Mouse (Mus musculus): ENCODE results near the gene Hoxd10. TPM values are rescaled to one million over a fixed set of nuclear protein-coding genes. Genes with fewer than 3 reads are reported as not detected.

Gene Hoxd10
- polyA plus RNA-seq, 1 experiment from 2014 or later: not detected

- Histone ChIP-seq H3K4me1 (ENCODE audit: control insufficient read depth, insufficient read depth, low read length) (0 out of 2 replicates have a peak, but pooled peaks cover 4% of the 10 kb centered on the region), H3K9ac (replicated peaks; ENCODE audit: low read length) (no peak overlapping the region), H3K27ac (replicated peaks; ENCODE audit: low read depth, low read length) (no peak overlapping the region), H3K4me2 (ENCODE audit: low read length) (no peak overlapping the region), H3K4me3 (replicated peaks; ENCODE audit: low read depth, low read length) (no peak overlapping the region), H3K9me3 (ENCODE audit: control insufficient read depth, low read length) (no peaks in the 10 kb centered on the region), H3K36me3 (ENCODE audit: control insufficient read depth, insufficient read depth, low read length) (no peaks in the 10 kb centered on the region), H3K27me3 (ENCODE audit: control insufficient read depth, insufficient read depth, low read length) (peaks cover 98% of the 10 kb centered on the region)
- 2% methylated on average over 16 of the region's 16 CpGs for WGBS
- DNase-seq (no peak), ATAC-seq (ENCODE audit: low FRiP score, low TSS enrichment) (no peak)
These were observed 19.3 kb downstream of the Hoxd10 start for GRCm38 (mm10) chr2:74710929-74711543.

GRCm38 (mm10) chr2:74711721-74712621 is 20.2 kb downstream of the Hoxd10 start, which contains the start of the genes Hoxd3 and Hoxd4:
Hoxd3 (plus strand) TSS chr2:74711927.
Hoxd4 (plus strand) TSS chr2:74711929.
- under 1% methylated on average over 65 of the region's 65 CpGs for WGBS
- Histone ChIP-seq H3K36me3 (ENCODE audit: control insufficient read depth, insufficient read depth, low read length) (no peaks in the 10 kb centered on the region), H3K27ac (replicated peaks; ENCODE audit: low read depth, low read length) (no peak within 1 kb of the TSS), H3K4me3 (replicated peaks; ENCODE audit: low read depth, low read length) (peak within 1 kb of the TSS; percentile 10; the same call in 1 of the 2 replicates), H3K4me1 (ENCODE audit: control insufficient read depth, insufficient read depth, low read length) (0 out of 2 replicates have a peak, but pooled peaks cover 4% of the 10 kb centered on the region), H3K9ac (replicated peaks; ENCODE audit: low read length) (no peak within 1 kb of the TSS), H3K27me3 (ENCODE audit: control insufficient read depth, insufficient read depth, low read length) (peaks cover 98% of the 10 kb centered on the region), H3K4me2 (ENCODE audit: low read length) (peak within 1 kb of the TSS; percentile 28), H3K9me3 (ENCODE audit: control insufficient read depth, low read length) (no peaks in the 10 kb centered on the region)
- DNase-seq: peak; percentile 56
- no peak for ATAC-seq (ENCODE audit: low FRiP score, low TSS enrichment)

DNA sequence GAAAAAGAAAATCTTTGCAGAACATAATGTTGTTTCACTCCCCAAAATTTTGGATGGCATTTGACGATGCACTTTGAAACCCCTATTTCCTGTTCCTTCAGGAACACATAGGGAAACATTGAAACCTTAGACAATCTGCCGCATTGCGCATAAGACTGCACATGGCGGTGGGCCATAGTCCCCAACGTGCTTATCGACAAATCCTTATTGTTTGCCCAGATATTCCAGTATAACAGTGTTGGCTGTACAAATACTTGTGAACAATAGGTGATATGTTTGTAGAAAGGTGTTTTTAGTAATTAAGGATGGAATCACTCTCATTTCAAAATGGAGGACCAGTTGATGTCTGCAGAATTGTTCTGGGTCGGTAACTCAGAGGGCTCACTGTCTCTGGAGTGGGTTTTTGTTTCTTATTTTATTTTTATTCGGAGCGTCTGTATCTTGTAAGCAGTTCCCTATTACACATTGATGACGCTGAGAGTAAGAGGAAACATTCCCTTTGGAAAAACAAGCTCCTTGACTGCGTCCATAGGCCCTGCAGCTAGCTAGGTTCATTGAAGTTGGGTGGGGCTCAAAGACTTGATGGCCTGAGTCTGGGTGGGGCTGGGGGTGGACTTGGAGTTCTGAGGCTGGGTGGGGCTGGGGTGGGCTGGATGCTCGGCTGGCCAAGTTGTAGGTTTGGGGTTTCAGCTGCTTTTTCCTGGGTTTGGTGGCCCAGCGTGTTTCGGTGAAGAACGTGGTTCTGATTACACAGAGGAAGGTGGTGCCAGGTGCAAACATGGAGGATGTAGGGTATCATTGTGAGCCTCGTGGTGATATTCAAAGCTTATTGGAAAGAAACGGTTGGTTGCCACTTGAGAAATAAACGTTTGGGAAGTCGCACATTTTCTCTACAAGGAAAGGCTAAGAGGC is 21.8 kb downstream of the Hoxd10 start:
- Histone ChIP-seq H3K27me3 (ENCODE audit: control insufficient read depth, insufficient read depth, low read length) (peaks cover 100% of the 10 kb centered on the region), H3K4me1 (ENCODE audit: control insufficient read depth, insufficient read depth, low read length) (0 out of 2 replicates have a peak, but pooled peaks cover 4% of the 10 kb centered on the region), H3K9ac (replicated peaks; ENCODE audit: low read length) (no peak overlapping the region), H3K9me3 (ENCODE audit: control insufficient read depth, low read length) (no peaks in the 10 kb centered on the region), H3K4me2 (ENCODE audit: low read length) (no peak overlapping the region), H3K4me3 (replicated peaks; ENCODE audit: low read depth, low read length) (no peak overlapping the region), H3K27ac (replicated peaks; ENCODE audit: low read depth, low read length) (no peak overlapping the region), H3K36me3 (ENCODE audit: control insufficient read depth, insufficient read depth, low read length) (no peaks in the 10 kb centered on the region)
- ATAC-seq (ENCODE audit: low FRiP score, low TSS enrichment) (no peak), DNase-seq (no peak)
- 3% methylated on average over 19 of the region's 19 CpGs for WGBS

GRCm38 (mm10) chr2:74714156-74714789 is 22.5 kb downstream of the Hoxd10 start:
- Histone ChIP-seq H3K9ac (replicated peaks; ENCODE audit: low read length) (no peak overlapping the region), H3K4me2 (ENCODE audit: low read length) (no peak overlapping the region), H3K27ac (replicated peaks; ENCODE audit: low read depth, low read length) (no peak overlapping the region), H3K27me3 (ENCODE audit: control insufficient read depth, insufficient read depth, low read length) (peaks cover 100% of the 10 kb centered on the region), H3K9me3 (ENCODE audit: control insufficient read depth, low read length) (no peaks in the 10 kb centered on the region), H3K36me3 (ENCODE audit: control insufficient read depth, insufficient read depth, low read length) (no peaks in the 10 kb centered on the region), H3K4me1 (ENCODE audit: control insufficient read depth, insufficient read depth, low read length) (0 out of 2 replicates have a peak, but pooled peaks cover 4% of the 10 kb centered on the region), H3K4me3 (replicated peaks; ENCODE audit: low read depth, low read length) (no peak overlapping the region)
- DNase-seq: no peak
- ATAC-seq (ENCODE audit: low FRiP score, low TSS enrichment): no peak
- WGBS: 3% methylated on average over 18 of the region's 18 CpGs

- Histone ChIP-seq H3K9me3 (ENCODE audit: control insufficient read depth, low read length) (no peaks in the 10 kb centered on the region), H3K36me3 (ENCODE audit: control insufficient read depth, insufficient read depth, low read length) (no peaks in the 10 kb centered on the region), H3K4me2 (ENCODE audit: low read length) (no peak overlapping the region), H3K4me3 (replicated peaks; ENCODE audit: low read depth, low read length) (no peak overlapping the region), H3K27me3 (ENCODE audit: control insufficient read depth, insufficient read depth, low read length) (peaks cover 100% of the 10 kb centered on the region), H3K9ac (replicated peaks; ENCODE audit: low read length) (no peak overlapping the region), H3K4me1 (ENCODE audit: control insufficient read depth, insufficient read depth, low read length) (0 out of 2 replicates have a peak, but pooled peaks cover 4% of the 10 kb centered on the region), H3K27ac (replicated peaks; ENCODE audit: low read depth, low read length) (no peak overlapping the region)
- under 1% methylated on average over 14 of the region's 14 CpGs for WGBS
- no peak for ATAC-seq (ENCODE audit: low FRiP score, low TSS enrichment)
- DNase-seq: no peak
These were observed 23.2 kb downstream of the Hoxd10 start for GRCm38 (mm10) chr2:74714881-74715280.

DNA sequence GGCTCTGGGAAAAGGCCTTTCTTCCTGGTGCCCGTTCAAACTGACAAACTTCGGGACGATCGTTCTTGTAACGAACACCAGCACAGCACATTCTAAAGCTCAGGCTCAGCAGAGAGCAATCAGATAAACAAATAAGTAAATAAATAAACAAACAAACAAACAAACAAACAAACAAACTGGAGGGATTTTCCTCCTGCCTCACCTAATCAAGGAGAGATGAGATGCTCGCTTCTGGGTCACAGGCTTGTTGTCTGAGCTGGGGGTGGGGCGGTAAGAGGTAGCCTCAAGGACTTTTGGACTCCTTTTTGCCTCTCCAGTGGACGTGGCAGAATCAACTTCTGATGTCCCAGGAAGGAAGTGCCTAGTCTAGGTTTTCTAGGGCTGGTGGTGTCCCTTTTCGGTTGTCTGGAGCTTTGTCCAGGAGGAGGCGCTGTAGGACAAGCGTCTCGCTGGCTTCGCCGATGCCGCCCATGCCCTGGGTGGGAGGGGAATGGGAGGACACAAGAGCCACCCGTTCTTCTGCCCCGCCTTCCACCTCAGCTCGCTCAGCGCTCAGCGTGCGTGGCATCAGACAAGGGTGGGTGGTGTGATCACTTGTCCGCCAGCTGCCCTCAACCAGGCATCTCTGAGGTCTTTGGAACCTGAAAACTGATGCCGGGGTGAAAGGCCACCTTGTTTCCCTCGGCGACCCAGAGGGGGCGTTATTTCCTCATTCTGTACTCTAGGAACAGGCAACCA is 23.9 kb downstream of the Hoxd10 start:
- 0 out of 2 replicates have a peak, but pooled peaks cover 4% of the 10 kb centered on the region for H3K4me1 ChIP-seq (ENCODE audit: control insufficient read depth, insufficient read depth, low read length)
- ATAC-seq (ENCODE audit: low FRiP score, low TSS enrichment) (no peak), DNase-seq (peak; percentile 91)
- no peaks in the 10 kb centered on the region for H3K36me3 ChIP-seq (ENCODE audit: control insufficient read depth, insufficient read depth, low read length)
- WGBS: 4% methylated on average over 26 of the region's 26 CpGs
- no peaks in the 10 kb centered on the region for H3K9me3 ChIP-seq (ENCODE audit: control insufficient read depth, low read length)
- no peak overlapping the region for H3K27ac ChIP-seq (replicated peaks; ENCODE audit: low read depth, low read length)
- no peak overlapping the region for H3K9ac ChIP-seq (replicated peaks; ENCODE audit: low read length)
- H3K27me3 ChIP-seq (ENCODE audit: control insufficient read depth, insufficient read depth, low read length): peaks cover 100% of the 10 kb centered on the region
- H3K4me3 ChIP-seq (replicated peaks; ENCODE audit: low read depth, low read length): no peak overlapping the region
- H3K4me2 ChIP-seq (ENCODE audit: low read length): peak overlapping the region; percentile 51

DNA sequence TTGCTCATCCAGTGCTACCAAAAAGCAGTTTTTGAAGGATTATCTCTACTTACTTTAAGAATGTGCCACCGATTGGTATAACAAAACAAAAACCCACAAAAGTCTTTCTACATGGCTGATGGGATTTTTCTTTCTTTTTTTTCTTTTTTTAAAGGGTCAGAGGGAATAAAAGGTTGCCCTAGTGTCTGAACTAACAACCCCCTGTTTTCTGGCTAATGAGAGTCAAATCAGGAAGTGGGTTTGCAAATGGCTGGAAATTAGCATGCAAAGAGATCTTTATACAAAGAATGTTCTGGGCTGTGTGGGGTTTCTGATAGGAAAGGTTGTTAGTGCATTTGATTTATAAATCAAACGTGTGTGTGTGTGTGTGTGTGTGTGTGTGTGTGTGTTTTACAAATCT is 28.7 kb downstream of the Hoxd10 start:
- Histone ChIP-seq H3K9me3 (ENCODE audit: control insufficient read depth, low read length) (no peaks in the 10 kb centered on the region), H3K4me3 (replicated peaks; ENCODE audit: low read depth, low read length) (no peak overlapping the region), H3K27ac (replicated peaks; ENCODE audit: low read depth, low read length) (no peak overlapping the region), H3K4me1 (ENCODE audit: control insufficient read depth, insufficient read depth, low read length) (no peaks in the 10 kb centered on the region), H3K4me2 (ENCODE audit: low read length) (no peak overlapping the region), H3K36me3 (ENCODE audit: control insufficient read depth, insufficient read depth, low read length) (no peaks in the 10 kb centered on the region), H3K9ac (replicated peaks; ENCODE audit: low read length) (no peak overlapping the region), H3K27me3 (ENCODE audit: control insufficient read depth, insufficient read depth, low read length) (peaks cover 100% of the 10 kb centered on the region)
- 6% methylated on average over 2 of the region's 2 CpGs for WGBS
- no peak for DNase-seq
- ATAC-seq (ENCODE audit: low FRiP score, low TSS enrichment): no peak

All from midbrain, embryonic 14.5 days (tissue).